Mouse (Mus musculus): ENCODE results near the gene Usp19.

Gene Usp19

GRCm38 (mm10) chr9:108469845-108470244 is 20.6 kb upstream of the Usp19 start:
- no peak for DNase-seq

DNA sequence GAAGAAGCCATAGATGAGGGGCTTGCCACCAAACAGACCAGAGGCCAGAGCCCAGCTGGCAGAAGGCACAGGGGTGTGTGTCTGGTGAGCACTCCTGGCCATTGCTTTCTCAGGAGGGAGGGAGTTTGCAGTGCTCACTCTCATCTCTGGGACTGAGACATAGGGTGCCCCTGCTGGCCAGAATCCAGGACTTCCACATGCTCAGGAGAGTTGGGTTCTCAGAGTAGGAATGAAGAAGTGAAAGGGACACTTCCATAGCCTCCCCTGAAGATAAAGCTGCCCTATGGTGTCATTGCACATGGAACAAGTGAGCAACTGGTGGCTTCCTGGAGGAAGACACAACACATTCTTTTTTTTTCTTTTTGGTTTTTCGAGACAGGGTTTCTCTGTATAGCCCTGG is 15.9 kb upstream of the Usp19 start:
- DNase-seq, result no peak

DNA sequence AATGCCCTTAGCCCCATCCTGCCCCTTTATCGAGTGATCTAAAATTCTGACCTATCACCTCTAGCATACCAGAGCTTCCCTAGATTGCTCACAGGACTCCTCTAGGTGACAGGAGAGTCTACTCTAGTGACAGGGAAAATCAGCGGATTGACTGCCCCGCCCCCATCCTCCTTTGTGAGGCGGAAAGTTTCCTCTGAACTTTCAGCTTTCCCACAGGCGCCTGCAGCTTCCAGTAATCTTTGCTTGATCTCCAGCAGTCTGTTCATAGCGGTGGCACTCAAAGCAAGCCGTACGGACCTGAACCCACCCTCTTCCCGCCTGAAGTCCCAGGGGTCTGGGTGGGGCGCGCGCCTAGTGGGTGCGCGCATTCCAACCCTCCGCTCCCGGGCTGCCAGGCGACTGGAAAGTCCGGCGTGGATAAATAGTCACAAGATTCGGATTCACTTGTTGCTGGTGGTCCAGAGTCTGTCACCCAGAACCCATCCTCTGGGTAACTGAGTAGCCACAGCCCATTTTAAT is 11.7 kb upstream of the Usp19 start:
- peak; percentile 90 for DNase-seq

GRCm38 (mm10) chr9:108479241-108479640 is 11.2 kb upstream of the Usp19 start:
- no peak for DNase-seq

- DNase-seq, result peak; percentile 64
Observed at GRCm38 (mm10) chr9:108479721-108480351, 10.6 kb upstream of the Usp19 start, which contains the start of gene Lamb2. Gene Lamb2 (plus strand): TSS chr9:108479736.

- DNase-seq, result no peak
Observed at GRCm38 (mm10) chr9:108480813-108481519, 9.4 kb upstream of the Usp19 start.

DNA sequence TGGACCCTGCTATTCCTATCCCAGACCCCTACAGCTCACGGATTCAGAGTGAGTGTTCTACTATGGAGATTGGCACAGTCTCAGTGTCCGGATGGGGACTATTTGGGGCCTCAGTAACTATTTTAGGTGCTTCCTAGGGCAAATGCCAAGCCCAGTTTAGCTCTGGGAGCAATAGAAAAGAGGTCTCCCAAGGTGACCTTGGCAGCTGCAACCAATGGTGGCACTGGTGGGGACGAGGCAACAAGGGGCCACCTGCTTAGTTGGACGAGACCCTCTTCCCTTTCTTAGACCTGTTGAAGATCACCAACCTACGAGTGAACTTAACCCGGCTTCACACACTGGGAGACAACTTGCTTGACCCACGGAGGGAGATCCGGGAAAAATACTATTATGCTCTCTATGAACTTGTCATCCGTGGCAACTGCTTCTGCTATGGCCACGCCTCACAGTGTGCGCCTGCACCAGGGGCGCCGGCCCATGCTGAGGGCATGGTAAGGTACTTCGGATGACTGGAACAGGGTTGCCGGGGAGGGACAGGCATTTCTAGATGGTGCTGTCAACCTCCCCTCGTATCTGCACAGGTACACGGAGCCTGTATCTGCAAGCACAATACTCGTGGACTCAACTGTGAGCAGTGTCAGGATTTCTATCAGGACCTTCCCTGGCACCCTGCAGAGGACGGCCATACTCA is 8.7 kb upstream of the Usp19 start:
- no peak for DNase-seq

DNA sequence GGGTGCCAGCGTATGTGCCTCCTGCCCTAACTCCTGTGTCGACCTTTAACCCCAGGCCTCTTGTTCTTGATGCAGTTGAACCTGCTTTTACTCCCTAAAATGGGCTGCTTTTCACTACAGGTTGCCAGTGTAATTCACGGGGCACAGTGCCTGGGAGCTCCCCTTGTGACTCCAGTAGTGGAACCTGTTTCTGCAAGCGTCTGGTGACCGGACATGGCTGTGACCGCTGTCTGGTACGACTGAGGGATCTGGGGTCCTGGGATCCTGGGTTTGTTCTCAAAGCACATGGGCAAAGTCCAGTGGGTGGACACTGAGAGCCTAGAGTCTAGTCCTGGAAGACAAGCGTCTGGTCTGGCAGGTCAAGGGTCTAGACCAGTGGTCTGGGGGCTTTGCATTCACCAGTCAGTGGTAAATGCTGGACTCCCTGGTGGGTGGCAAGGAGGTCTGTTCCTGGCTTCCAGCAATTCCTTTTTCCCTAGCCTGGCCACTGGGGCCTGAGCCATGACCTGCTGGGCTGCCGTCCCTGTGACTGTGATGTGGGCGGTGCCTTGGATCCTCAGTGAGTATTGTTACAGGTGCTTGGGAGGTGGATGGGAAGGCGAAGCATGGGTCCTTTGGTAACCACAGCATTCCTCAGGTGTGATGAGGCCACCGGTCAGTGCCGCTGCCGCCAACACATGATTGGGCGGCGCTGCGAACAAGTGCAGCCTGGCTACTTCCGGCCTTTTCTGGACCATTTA is 7.2 kb upstream of the Usp19 start:
- no peak for DNase-seq

GRCm38 (mm10) chr9:108484021-108484420 is 6.4 kb upstream of the Usp19 start:
- DNase-seq, result no peak

DNA sequence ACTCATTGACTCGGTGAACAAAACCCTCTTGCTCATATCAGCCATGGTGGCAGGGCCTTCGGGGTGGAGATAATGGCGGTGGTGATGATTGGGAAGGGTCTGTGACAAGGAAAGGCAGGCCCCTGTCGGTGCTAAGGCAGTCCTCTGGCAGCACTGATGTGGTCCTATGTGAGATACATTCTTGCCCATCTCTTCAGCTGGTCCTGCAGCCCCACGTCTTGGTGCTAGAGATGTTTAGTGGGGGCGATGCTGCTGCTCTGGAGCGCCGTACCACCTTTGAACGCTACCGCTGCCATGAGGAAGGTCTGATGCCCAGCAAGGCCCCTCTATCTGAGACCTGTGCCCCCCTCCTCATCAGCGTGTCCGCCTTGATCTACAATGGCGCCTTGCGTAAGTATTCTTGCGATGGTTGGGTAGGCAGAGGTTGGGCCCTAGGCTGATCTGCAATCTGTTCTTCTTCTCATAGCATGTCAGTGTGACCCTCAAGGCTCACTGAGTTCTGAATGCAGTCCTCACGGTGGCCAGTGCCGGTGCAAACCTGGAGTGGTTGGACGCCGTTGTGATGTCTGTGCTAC is 5.0 kb upstream of the Usp19 start:
- no peak for DNase-seq

DNA sequence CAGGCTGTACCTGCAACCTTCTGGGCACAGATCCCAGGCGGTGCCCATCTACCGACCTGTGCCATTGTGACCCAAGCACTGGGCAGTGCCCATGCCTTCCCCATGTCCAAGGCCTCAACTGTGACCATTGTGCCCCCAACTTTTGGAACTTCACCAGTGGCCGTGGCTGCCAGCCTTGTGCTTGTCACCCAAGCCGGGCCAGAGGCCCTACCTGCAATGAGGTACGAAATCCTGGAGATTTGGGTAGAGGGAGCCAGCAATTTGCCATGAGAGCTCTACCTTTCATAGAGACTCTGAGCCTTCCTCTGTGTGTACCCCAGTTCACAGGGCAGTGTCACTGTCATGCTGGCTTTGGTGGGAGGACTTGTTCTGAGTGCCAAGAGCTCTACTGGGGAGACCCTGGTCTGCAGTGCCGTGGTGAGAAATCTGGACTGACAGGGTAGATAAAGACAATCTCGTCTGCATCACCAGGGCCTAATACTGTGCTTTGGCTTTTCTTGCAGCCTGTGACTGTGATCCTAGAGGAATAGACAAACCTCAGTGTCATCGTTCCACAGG is 3.4 kb upstream of the Usp19 start:
- no peak for DNase-seq

- no peak for DNase-seq
Observed at GRCm38 (mm10) chr9:108488403-108488802, 2.0 kb upstream of the Usp19 start.

- DNase-seq, result no peak
Observed at GRCm38 (mm10) chr9:108489215-108489614, 1.2 kb upstream of the Usp19 start.

GRCm38 (mm10) chr9:108489702-108490558 is 472 bp upstream of the Usp19 start:
- DNase-seq, result no peak

DNA sequence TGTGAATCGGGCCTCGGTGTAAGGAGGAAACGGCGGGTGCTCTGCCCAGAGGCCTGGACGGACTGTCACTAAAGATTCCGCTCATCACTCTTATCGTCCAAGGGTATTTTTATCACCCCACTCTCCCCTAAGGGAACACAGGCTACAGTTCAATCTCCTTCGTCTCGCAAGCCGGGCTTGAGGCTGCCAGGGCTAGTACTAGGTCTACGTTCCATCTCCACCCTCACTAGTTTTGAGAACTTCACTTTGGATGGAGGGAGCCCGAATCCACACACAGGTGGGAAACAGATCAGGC is 831 bp downstream of the Usp19 start:
- DNase-seq, result no peak

DNA sequence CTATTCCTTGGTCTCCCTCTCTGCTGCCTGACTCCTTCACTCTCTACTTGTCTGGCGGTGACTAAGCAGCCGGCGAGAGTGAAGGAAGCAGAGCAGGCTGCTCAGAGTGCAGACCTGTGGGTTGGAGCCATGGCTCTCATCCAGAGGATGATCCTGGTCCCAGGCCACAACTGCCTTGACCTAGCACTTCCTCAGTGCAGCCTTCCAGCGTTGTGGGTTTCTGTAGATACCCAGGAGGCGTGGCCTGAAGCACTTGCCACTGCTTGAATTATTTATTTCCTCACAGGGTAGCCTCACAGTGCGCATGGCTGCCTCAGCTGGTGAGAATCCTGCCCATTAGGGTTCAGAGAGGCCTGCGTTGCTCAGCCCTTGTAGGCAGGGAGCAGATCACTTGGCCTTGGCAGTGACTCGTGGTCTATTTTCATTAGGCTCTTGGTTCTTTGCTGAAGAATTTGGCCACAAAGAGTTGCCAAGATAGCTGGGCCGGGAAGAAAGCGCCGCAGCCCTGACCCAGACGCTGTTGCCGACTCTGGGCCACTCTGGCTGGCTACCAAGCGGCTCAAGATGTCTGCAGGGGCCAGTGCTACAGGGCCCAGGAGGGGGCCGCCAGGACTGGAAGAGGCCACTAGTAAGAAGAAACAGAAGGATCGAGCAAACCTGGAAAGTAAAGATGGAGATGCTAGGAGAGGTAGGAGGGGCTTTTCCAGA is 1.8 kb downstream of the Usp19 start:
- no peak for DNase-seq

DNA sequence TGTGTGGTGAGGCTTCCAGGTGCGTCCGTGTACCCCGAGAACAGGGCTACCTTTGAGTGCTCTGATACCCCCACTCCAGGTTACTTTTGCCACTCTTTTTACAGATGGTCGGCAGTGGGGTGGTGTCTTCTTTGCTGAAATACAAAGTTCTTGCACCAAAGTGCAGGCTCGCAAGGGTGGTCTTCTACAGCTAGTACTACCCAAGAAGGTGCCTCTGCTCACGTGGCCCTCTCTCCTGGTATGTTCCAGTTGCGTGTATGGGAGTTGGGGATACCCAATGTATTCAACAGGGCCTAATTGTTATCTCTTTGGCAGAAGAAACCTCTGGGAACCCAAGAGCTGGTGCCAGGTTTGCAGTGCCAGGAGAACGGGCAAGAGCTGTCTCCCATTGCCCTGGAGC is 2.8 kb downstream of the Usp19 start:
- no peak for DNase-seq

- no peak for DNase-seq
Observed at GRCm38 (mm10) chr9:108494146-108494825, 3.9 kb downstream of the Usp19 start.

DNA sequence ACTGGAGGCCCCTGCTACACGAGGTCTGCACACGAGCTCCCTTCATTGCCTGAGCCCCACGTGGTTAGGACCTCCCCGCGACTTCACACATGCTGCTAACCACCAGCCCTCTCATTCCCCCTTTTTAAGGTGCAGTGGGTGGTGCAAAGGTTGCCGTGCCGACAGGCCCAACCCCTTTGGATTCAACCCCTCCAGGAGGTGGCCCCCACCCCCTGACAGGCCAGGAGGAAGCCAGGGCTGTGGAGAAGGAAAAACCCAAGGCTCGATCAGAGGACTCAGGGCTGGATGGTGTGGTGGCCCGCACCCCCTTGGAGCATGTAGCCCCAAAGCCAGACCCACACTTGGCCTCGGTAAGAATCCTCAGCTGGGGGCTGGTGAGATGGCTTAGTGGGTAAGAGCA is 4.5 kb downstream of the Usp19 start:
- no peak for DNase-seq

DNA sequence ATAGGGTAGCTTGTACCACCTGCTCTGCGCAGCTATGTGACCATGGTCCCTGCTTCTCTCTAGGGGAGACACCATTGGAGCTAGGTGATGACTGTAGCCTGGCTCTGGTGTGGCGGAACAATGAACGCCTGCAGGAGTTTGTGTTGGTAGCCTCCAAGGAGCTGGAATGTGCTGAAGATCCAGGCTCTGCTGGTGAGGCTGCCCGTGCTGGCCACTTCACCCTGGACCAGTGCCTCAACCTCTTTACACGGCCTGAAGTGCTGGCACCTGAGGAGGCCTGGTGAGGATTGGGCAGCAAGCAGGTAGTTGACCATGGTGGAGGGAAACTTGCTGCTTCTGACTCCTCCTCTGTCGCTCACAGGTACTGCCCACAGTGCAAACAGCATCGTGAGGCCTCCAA is 8.8 kb downstream of the Usp19 start:
- DNase-seq, result no peak

All from kidney, adult 18-20 months (tissue).